Mouse (Mus musculus) heart, postnatal 25 days (tissue): ENCODE results near the gene Taf13. TPM values are rescaled to one million over a fixed set of nuclear protein-coding genes. Genes with fewer than 3 reads are reported as not detected.

Experiments used
- DNase-seq: peaks from one replicate; pipeline ENCODE4 v3.0.0; 2022; ENCODE audit warnings: low spot score
- intact Hi-C: fragments of 180-260 bp; cut with DNase I; formaldehyde crosslinking; loops from one replicate; pipeline ENCODE4 v1.15.1; 2025
- microRNA-seq: library from miRNA; unstranded; fragments of <30 nt; microRNA quantifications from one replicate; pipeline ENCODE4 v1.2.0, GENCODE M21; 2022
- total RNA-seq, 2 experiments: library from RNA; stranded (reverse); gene quantifications; 2 replicates each; pipeline ENCODE4 v1.2.3; 2021

The Taf13 gene
- total RNA-seq, 2 experiments from 2014 or later = 16.4 to 17.0 TPM

- intact Hi-C loops = no loop called here
Observed at GRCm38 (mm10) chr3:108570813-108571212, 685 bp upstream of the Taf13 start.

GRCm38 (mm10) chr3:108572309-108573010, 962 bp downstream of the Taf13 start:
- no peak for DNase-seq
- intact Hi-C loops = loop anchor here (2.0 kb wide), 1 partner anchor 18 kb away; the partner anchor contains the start of gene Wdr47

More at GRCm38 (mm10) chr3:108570813-108571212, 685 bp upstream of the Taf13 start:
- DNase-seq = no peak

GRCm38 (mm10) chr3:108574018-108574417, 2.5 kb downstream of the Taf13 start:
- intact Hi-C loops = no loop called here
- no peak for DNase-seq

GRCm38 (mm10) chr3:108584580-108584979, 13.1 kb downstream of the Taf13 start:
- intact Hi-C loops = no loop called here
- DNase-seq = no peak

GRCm38 (mm10) chr3:108588446-108588845, 16.9 kb downstream of the Taf13 start:
- no peak for DNase-seq

GRCm38 (mm10) chr3:108590786-108591529, 19.5 kb downstream of the Taf13 start, which contains the start of gene Wdr47:
Gene Wdr47 (plus strand): TSS chr3:108591279.
- intact Hi-C loops = loop anchor here (2.0 to 5.0 kb wide), 2 partner anchors 18 to 131 kb away; partner anchors contain the start of gene Gpsm2
- DNase-seq = peak; percentile 91

More at GRCm38 (mm10) chr3:108588446-108588845, 16.9 kb downstream of the Taf13 start:
- intact Hi-C loops = no loop called here

- intact Hi-C loops = loop anchor here (2.0 to 5.0 kb wide), 2 partner anchors 19 to 130 kb away; partner anchors contain the start of gene Gpsm2
- no peak for DNase-seq
Observed at GRCm38 (mm10) chr3:108591530-108592522, 20.3 kb downstream of the Taf13 start.

GRCm38 (mm10) chr3:108608906-108609305, 37.4 kb downstream of the Taf13 start:
- intact Hi-C loops = no loop called here
- no peak for DNase-seq

Small RNA genes within 50 kb of the gene (microRNA-seq; reads per million reads assigned to microRNA genes)
- gene Gm22860 = not detected

Other genes starting within 250 kb of the Taf13 start
- 10 to 100 TPM; 58.9 to 60.3 TPM for gene Mybphl, start 206.8 kb upstream of the Taf13 start, total RNA-seq
- under 1 TPM; 0.16 to 0.45 TPM for gene Psrc1, start 187.9 kb upstream of the Taf13 start, total RNA-seq
- 1 to 10 TPM; 4.2 to 5.3 TPM for gene Celsr2, start 156.1 kb upstream of the Taf13 start, total RNA-seq
- gene Sars, start 126.5 kb upstream of the Taf13 start, total RNA-seq = 10 to 100 TPM; 80.8 to 81.5 TPM
- not detected for gene 1700013F07Rik, start 37.5 kb upstream of the Taf13 start, total RNA-seq
- under 1 TPM; 0.05 to 0.17 TPM for gene 5330417C22Rik, start 35.2 kb upstream of the Taf13 start, total RNA-seq
- 10 to 100 TPM; 24.5 to 25.4 TPM for gene Tmem167b, start 9.2 kb upstream of the Taf13 start, total RNA-seq
- 1 to 10 TPM; 7.4 to 9.7 TPM for gene Wdr47, start 19.6 kb downstream of the Taf13 start, total RNA-seq
- 10 to 100 TPM; 38.4 to 43.1 TPM for gene Clcc1, start 82.2 kb downstream of the Taf13 start, total RNA-seq
- gene Gpsm2, start 150.6 kb downstream of the Taf13 start, total RNA-seq = 1 to 10 TPM; 2.1 to 2.5 TPM
- not detected for gene Aknad1, start 168.0 kb downstream of the Taf13 start, total RNA-seq